Mouse (Mus musculus): Measurements from ENCODE around the gene Map3k21. TPM values are rescaled to one million over a fixed set of nuclear protein-coding genes. Genes with fewer than 3 reads are reported as not detected.

Gene Map3k21
- total and polyA plus RNA-seq, 2 experiments from 2014 or later = 0.98 to 2.8 TPM

DNA sequence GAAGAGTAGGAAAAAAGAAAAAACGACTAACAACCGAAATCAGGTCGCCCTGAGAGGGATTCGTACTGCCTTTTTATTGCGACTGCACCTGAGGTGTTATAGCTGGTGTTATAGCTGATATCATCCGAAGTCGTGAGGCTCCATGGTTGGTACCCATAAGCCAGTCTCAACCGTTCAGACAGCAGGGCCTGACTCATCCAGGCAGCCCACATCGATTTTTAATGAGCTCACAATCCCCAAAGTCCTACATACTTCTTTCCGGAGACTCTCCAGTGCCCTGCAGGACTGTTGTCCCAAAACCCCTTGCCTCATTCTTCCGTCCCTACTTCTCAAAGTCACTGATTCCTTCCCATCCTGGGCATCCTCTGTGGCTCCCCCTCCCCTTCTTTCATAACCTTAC is 12.9 kb upstream of the Map3k21 start:
- no peak for ATAC-seq (ENCODE audit: low FRiP score)
- H3K27ac ChIP-seq (ENCODE audit: low read depth, low read length) = no peak overlapping the region

DNA sequence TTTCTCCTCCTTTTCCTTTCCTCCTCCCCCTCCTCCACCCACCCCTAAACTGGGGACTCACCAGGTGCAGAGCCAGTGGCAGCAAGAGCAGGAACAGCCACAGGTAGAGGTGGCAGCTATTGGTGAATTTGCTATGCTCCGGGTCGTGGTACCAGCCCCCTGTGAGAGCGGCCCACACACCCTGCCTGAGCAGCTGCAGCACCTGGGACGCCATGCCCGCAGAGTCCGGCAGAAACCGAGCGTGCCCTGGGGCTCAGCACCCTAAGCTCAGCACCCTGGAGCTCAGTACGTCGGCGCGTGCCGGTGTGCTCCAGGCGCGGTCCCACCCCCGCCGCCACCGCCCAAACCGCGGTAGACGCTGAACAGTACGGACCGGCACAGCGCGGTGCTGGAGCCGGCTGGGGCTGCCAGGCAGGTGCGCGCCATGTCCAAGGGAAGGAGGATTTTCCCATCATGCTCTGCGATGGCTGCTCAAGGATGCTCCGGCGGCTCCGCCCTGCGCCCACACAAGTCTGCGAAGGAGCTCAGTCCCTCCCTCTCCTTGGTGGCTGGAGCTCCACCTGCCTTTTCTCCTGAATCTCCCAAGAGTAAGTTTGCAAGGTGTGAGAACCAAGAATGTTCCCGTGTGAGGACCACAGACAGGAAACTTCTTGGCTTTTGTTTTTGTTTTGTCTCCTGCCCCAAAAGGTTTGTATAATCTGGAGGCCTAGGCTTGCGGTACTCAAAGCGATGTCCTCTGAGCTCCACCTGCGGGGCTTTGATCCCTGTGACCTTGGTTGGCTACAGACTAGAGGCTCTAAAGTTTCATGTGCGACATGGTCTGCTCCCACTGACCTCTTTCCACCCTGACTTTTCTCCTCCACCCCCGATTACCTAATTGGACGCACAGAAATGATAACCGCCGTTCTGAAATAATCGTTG is 12.1 kb upstream of the Map3k21 start, which contains the start of gene Pcnx2:
Pcnx2 (minus strand) TSS at position 450 of the 921 bp plus-strand sequence.
- Histone ChIP-seq H3K9me3 (ENCODE audit: low read length) (no peaks in the 10 kb centered on the region), H3K27me3 (ENCODE audit: insufficient read depth, low read length) (no peaks in the 10 kb centered on the region), H3K27ac (ENCODE audit: low read depth, low read length) (peak within 1 kb of the TSS; percentile 80), H3K4me1 (ENCODE audit: insufficient read depth, low read length) (peaks cover 4% of the 10 kb centered on the region; the same call in 1 of the 2 replicates), H3K9ac (replicated peaks; ENCODE audit: low read length, poor library complexity, severe bottlenecking) (peak within 1 kb of the TSS; percentile 72), H3K4me2 (ENCODE audit: low read depth, low read length, poor library complexity, severe bottlenecking) (peak within 1 kb of the TSS; percentile 57), H3K4me3 (ENCODE audit: low read depth, low read length) (peak within 1 kb of the TSS; percentile 52), H3K36me3 (ENCODE audit: insufficient read depth, low read length) (no peaks in the 10 kb centered on the region)
- peak; percentile 83 for DNase-seq (ENCODE audit: low spot score)
- peak; percentile 35 for TF ChIP-seq CTCF (IDR thresholded peaks at IDR 0.05)
- peak; percentile 87 for ATAC-seq (ENCODE audit: low FRiP score)
- WGBS = 4% methylated on average over 43 of the region's 44 CpGs

More for the DNA sequence above, 12.9 kb upstream of the Map3k21 start:
- peak overlapping the region; percentile 57 for H3K4me2 ChIP-seq (ENCODE audit: low read depth, low read length, poor library complexity, severe bottlenecking)
- no peak for TF ChIP-seq CTCF (IDR thresholded peaks at IDR 0.05)
- 58% methylated on average over 11 of the region's 11 CpGs for WGBS
- no peaks in the 10 kb centered on the region for H3K27me3 ChIP-seq (ENCODE audit: insufficient read depth, low read length)
- no peaks in the 10 kb centered on the region for H3K36me3 ChIP-seq (ENCODE audit: insufficient read depth, low read length)
- H3K9ac ChIP-seq (replicated peaks; ENCODE audit: low read length, poor library complexity, severe bottlenecking) = peak overlapping the region; percentile 72; the same call in 1 of the 2 replicates
- H3K4me1 ChIP-seq (ENCODE audit: insufficient read depth, low read length) = peaks cover 4% of the 10 kb centered on the region; the same call in 1 of the 2 replicates
- H3K9me3 ChIP-seq (ENCODE audit: low read length) = no peaks in the 10 kb centered on the region
- no peak for DNase-seq (ENCODE audit: low spot score)
- peak overlapping the region; percentile 52 for H3K4me3 ChIP-seq (ENCODE audit: low read depth, low read length)

DNA sequence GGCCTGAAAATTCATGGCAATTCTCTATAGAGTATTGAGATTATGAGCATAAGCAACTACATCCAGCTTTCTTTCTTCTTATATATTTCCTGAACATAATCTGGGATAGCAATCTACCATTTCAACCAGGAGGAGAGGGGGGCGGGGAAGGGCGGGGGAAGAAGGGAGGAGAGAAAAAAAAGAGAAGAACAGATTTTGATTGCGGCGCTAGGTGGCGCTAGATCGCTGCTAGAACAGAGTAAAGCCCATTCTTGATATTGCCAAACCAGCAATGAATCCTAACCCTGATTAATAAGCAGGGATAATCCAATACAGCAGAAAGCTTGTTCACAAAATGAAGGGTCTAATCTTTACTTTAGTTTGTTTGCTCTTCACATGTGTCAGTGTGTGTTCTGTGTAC is 11.4 kb upstream of the Map3k21 start:
- Histone ChIP-seq H3K9ac (replicated peaks; ENCODE audit: low read length, poor library complexity, severe bottlenecking) (no peak overlapping the region), H3K27me3 (ENCODE audit: insufficient read depth, low read length) (no peaks in the 10 kb centered on the region), H3K36me3 (ENCODE audit: insufficient read depth, low read length) (no peaks in the 10 kb centered on the region), H3K4me3 (ENCODE audit: low read depth, low read length) (peak overlapping the region; percentile 52), H3K4me1 (ENCODE audit: insufficient read depth, low read length) (peaks cover 4% of the 10 kb centered on the region; the same call in 1 of the 2 replicates), H3K9me3 (ENCODE audit: low read length) (no peaks in the 10 kb centered on the region), H3K4me2 (ENCODE audit: low read depth, low read length, poor library complexity, severe bottlenecking) (peak overlapping the region; percentile 57), H3K27ac (ENCODE audit: low read depth, low read length) (peak overlapping the region; percentile 80)
- peak; percentile 89 for DNase-seq (ENCODE audit: low spot score)
- ATAC-seq (ENCODE audit: low FRiP score) = no peak
- 0% methylated on average over 6 of the region's 6 CpGs for WGBS
- peak; percentile 82 for TF ChIP-seq CTCF (IDR thresholded peaks at IDR 0.05)

DNA sequence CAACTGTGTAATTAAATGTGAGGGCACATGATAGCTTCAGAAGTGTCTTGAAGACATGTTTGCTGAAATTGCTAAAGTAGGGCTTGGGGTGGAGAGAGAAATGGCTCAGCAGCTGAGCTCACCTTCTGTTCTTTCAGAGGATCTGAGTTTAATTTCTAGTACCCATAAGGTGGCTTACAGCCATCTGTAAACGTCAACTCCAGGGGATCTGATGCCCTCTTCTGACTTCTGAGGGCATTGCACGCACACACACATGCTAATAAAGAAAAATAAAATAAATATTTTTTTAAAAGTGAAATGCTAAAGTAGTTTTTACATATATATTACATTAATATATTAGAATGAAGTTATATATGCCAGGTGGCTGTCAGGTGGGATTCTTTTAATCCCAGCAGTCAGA is 9.1 kb upstream of the Map3k21 start:
- TF ChIP-seq CTCF (IDR thresholded peaks at IDR 0.05) = peak; percentile 56
- ATAC-seq (ENCODE audit: low FRiP score) (no peak), DNase-seq (ENCODE audit: low spot score) (no peak)
- Histone ChIP-seq H3K27ac (ENCODE audit: low read depth, low read length) (no peak overlapping the region), H3K4me2 (ENCODE audit: low read depth, low read length, poor library complexity, severe bottlenecking) (no peak overlapping the region), H3K36me3 (ENCODE audit: insufficient read depth, low read length) (no peaks in the 10 kb centered on the region), H3K4me3 (ENCODE audit: low read depth, low read length) (no peak overlapping the region), H3K27me3 (ENCODE audit: insufficient read depth, low read length) (no peaks in the 10 kb centered on the region), H3K4me1 (ENCODE audit: insufficient read depth, low read length) (peaks cover 4% of the 10 kb centered on the region; the same call in 1 of the 2 replicates), H3K9ac (replicated peaks; ENCODE audit: low read length, poor library complexity, severe bottlenecking) (no peak overlapping the region), H3K9me3 (ENCODE audit: low read length) (no peaks in the 10 kb centered on the region)
- WGBS = 32% methylated on average over 2 of the region's 2 CpGs

DNA sequence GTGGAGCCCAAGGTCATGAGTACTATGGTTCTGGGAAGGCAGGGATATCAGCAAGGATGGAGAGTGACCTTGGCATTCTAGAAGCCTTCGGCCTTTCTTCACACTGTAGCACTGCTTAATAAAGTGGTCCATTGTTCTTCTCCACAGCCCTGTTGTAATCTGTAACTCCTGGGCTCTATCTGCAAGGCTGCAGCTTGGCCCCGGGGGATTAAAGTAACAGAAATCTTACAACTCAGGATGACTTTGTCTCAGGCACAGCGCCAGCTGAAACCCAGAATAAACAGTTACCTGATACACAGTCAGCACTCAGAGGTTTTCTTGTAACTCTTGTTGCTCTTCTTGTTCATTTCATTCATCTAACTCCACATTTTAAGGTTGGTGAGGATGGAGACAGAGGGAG is 7.7 kb upstream of the Map3k21 start:
- Histone ChIP-seq H3K4me1 (ENCODE audit: insufficient read depth, low read length) (no peaks in the 10 kb centered on the region), H3K9me3 (ENCODE audit: low read length) (no peaks in the 10 kb centered on the region), H3K4me2 (ENCODE audit: low read depth, low read length, poor library complexity, severe bottlenecking) (no peak overlapping the region), H3K27me3 (ENCODE audit: insufficient read depth, low read length) (no peaks in the 10 kb centered on the region), H3K4me3 (ENCODE audit: low read depth, low read length) (no peak overlapping the region), H3K36me3 (ENCODE audit: insufficient read depth, low read length) (no peaks in the 10 kb centered on the region), H3K27ac (ENCODE audit: low read depth, low read length) (no peak overlapping the region), H3K9ac (replicated peaks; ENCODE audit: low read length, poor library complexity, severe bottlenecking) (no peak overlapping the region)
- WGBS = 34% methylated on average over 3 of the region's 3 CpGs
- ATAC-seq (ENCODE audit: low FRiP score) (no peak), DNase-seq (ENCODE audit: low spot score) (no peak)
- TF ChIP-seq CTCF (IDR thresholded peaks at IDR 0.05) = no peak

DNA sequence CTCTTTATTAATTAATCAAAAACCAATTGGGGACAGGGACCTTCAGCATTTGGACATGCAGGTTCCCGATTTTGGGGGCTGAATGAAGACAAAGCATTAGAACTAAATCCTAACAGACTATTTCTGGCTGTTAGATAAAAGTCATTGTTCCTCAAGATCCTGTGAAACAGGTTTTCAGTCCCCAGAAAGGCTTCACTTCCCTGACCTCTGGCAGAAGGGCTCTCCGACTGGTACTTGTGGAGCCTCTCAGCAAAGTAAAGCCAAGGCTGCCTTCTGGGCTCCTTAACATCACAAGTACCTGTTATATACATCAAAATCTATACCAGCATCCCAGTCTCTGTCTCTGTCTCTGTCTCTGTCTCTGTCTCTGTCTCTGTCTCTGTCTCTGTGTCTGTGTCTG is 4.9 kb upstream of the Map3k21 start:
- no peak for ATAC-seq (ENCODE audit: low FRiP score)
- H3K9me3 ChIP-seq (ENCODE audit: low read length) = no peaks in the 10 kb centered on the region
- H3K27me3 ChIP-seq (ENCODE audit: insufficient read depth, low read length) = peaks cover 16% of the 10 kb centered on the region; the same call in 1 of the 2 replicates
- no peaks in the 10 kb centered on the region for H3K36me3 ChIP-seq (ENCODE audit: insufficient read depth, low read length)
- no peaks in the 10 kb centered on the region for H3K4me1 ChIP-seq (ENCODE audit: insufficient read depth, low read length)
- no peak overlapping the region for H3K27ac ChIP-seq (ENCODE audit: low read depth, low read length)
- TF ChIP-seq CTCF (IDR thresholded peaks at IDR 0.05) = no peak
- no peak overlapping the region for H3K4me3 ChIP-seq (ENCODE audit: low read depth, low read length)
- no peak overlapping the region for H3K4me2 ChIP-seq (ENCODE audit: low read depth, low read length, poor library complexity, severe bottlenecking)
- WGBS = 72% methylated on average over 2 of the region's 2 CpGs
- H3K9ac ChIP-seq (replicated peaks; ENCODE audit: low read length, poor library complexity, severe bottlenecking) = no peak overlapping the region
- no peak for DNase-seq (ENCODE audit: low spot score)
